Mouse (Mus musculus) frontal cortex, adult (tissue): ENCODE results near the gene Pnkd.
A peak's percentile ranks its signal among the peaks of the same experiment; 100 is the strongest.

Source experiments
- ATAC-seq: cut with Nextera tagmentation; 2 replicates; pipeline ENCODE4 v1.9.2; 2017; ENCODE audit warnings: mild to moderate bottlenecking, moderate library complexity, mixed read lengths; ENCODE audit not compliant: low TSS enrichment

Gene Pnkd

GRCm38 (mm10) chr1:74357531-74357930 is 72.8 kb downstream of the Pnkd start:
- ATAC-seq = no peak

DNA sequence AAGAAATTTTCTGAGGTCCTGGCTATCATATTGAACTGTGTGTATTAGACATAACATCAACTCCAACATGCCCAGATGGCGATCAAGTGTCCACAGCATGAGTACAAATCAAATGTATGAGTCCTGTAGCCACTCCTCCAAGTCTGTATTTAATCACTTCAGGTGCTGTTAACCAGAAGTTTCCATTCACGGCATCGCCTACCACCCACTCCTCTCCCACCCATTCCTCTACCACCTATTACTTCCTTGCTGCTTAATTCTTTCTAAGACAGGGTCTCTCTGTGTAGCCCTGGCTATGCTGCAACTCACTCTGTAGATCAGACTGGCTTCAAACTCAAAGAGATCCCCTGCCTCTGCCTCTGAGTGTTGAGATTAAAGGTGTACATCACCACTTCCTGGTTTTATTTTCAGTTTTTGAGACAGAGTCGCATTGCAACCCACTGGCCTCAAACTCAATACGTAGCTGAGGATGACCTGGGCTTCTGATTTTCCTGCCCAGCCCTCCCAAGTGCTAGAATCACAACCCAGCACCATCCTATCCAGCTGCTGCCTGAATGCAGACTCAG is 75.3 kb downstream of the Pnkd start:
- no peak for ATAC-seq

DNA sequence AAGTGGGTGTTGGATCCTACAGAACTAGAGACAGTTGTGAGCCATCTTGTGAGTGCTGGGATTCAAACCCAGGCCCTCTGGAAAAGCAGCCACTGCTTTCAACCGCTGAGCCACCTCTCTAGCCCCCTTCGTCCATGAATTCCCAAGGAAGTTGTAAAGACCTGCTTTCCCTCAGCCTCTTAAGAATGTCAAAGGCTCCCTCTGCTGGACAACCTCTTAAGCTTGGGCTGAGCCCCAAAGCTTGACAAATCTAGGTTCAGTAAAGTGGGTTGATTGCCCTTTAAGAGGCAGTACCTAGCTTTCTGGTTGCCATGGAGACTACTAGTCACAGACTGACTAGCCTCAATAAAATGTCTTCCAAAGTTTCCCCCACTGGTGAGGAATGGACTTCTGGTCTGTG is 77.1 kb downstream of the Pnkd start, which contains the start of gene Catip:
Gene Catip, plus strand, starts transcription at position 297 of the 400 bp plus-strand sequence.
- peak; percentile 82 for ATAC-seq

- ATAC-seq = peak; percentile 55
These were observed 77.8 kb downstream of the Pnkd start for GRCm38 (mm10) chr1:74362325-74363229.

DNA sequence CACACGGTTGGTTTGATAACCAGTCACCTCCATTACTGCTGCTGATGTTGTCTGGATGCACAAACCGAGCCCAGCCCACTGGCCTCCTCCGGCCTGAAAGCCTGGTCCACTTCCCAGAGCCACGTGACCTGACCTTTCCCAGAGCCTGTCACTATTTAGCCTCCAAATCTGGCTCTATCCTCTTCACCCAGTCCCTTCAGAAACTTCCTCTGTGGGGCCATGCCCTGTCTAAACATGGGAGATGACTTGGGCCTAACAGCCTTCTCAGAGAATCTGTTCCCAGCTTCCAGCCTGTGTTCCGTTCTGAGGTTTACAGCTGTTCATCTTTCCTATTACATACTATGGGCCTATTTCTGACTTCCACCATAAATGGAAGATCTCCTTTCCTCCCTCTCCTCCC is 78.7 kb downstream of the Pnkd start:
- ATAC-seq = peak; percentile 27; the same call in 1 of the 2 replicates

- no peak for ATAC-seq
These were observed 79.5 kb downstream of the Pnkd start for GRCm38 (mm10) chr1:74364270-74364669.

GRCm38 (mm10) chr1:74367886-74368645 is 83.3 kb downstream of the Pnkd start:
- peak; percentile 72 for ATAC-seq

- no peak for ATAC-seq
These were observed 85.3 kb downstream of the Pnkd start for GRCm38 (mm10) chr1:74370040-74370439.

GRCm38 (mm10) chr1:74373372-74373771 is 88.6 kb downstream of the Pnkd start:
- ATAC-seq = no peak

GRCm38 (mm10) chr1:74374980-74375379 is 90.2 kb downstream of the Pnkd start, which contains the start of gene Slc11a1:
Slc11a1 (plus strand) TSS chr1:74375195.
- no peak for ATAC-seq

- no peak for ATAC-seq
These were observed 90.8 kb downstream of the Pnkd start for GRCm38 (mm10) chr1:74375561-74375960.

DNA sequence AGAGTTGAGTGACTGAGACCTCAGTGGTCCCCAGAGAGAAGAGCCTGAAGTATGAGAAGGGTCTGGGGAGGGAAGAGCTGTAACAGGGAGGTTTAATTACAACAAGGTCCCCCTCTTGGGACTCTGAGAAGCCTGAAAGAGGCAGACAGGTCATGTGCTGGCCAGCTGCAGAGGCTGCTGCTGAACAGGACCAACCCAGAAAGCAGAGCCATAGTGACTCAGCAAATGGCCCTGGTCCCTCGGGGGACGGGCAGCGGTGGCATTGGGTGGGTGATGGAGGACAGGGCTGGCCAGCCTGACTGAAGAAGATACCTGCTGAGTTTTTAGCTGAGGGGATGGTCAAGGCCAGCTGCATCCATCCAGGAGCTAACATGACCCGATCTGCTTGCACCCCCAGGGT is 91.7 kb downstream of the Pnkd start:
- ATAC-seq = no peak

GRCm38 (mm10) chr1:74379058-74379504 is 94.4 kb downstream of the Pnkd start:
- ATAC-seq = no peak

GRCm38 (mm10) chr1:74380484-74380883 is 95.8 kb downstream of the Pnkd start:
- no peak for ATAC-seq

DNA sequence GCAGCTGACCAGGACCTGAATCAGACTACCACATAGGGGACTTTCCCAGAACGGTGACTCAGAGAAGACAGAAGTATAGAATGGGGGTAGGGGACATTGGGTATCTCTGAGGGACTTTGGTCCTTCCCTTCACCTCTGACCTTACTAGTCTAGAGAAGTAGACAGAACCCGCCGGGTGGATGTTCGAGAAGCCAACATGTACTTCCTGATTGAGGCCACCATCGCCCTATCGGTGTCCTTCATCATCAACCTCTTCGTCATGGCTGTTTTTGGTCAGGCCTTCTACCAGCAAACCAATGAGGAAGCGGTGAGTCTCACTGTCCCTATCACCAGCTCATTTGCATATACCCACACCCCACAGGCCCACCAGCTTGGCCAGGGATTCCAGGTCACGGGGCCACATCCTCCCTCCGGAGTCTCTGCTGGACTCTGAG is 96.9 kb downstream of the Pnkd start:
- no peak for ATAC-seq

GRCm38 (mm10) chr1:74383385-74383784 is 98.7 kb downstream of the Pnkd start:
- ATAC-seq = no peak

GRCm38 (mm10) chr1:74384525-74384924 is 99.8 kb downstream of the Pnkd start:
- ATAC-seq = no peak

DNA sequence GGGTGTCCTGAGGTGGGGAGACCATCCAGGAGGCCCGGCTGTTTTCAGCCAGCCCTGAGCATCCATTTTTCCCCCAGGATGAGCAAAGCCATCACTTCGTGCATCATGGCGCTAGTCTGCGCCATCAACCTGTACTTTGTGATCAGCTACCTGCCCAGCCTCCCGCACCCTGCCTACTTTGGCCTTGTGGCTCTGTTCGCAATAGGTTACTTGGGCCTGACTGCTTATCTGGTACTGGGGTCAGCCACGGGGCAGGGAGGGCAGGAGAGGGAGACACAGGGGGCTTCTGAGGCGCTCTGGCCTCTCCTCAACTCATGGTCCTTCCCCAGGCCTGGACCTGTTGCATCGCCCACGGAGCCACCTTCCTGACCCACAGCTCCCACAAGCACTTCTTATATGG is 100.3 kb downstream of the Pnkd start:
- no peak for ATAC-seq

DNA sequence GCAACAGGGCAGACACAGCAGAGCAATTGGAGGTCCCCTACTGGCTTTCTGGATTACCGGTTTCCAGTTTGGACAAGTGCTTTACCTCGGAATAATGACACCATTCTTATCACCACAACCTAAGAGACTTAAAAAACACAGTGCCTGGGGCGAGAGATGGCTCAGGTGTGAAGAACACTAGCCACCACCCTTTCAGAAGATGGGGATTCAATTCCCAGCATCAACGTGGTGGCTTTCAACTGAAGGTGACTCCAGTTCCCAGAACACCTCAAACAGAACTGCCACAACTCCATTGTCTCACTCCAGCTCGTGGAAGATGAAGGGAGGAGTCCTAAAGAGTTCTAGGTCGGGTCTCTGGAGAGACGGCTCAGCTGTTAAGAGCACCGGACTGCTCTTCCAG is 100.8 kb downstream of the Pnkd start:
- no peak for ATAC-seq

- no peak for ATAC-seq
These were observed 101.6 kb downstream of the Pnkd start for GRCm38 (mm10) chr1:74386363-74386713.

DNA sequence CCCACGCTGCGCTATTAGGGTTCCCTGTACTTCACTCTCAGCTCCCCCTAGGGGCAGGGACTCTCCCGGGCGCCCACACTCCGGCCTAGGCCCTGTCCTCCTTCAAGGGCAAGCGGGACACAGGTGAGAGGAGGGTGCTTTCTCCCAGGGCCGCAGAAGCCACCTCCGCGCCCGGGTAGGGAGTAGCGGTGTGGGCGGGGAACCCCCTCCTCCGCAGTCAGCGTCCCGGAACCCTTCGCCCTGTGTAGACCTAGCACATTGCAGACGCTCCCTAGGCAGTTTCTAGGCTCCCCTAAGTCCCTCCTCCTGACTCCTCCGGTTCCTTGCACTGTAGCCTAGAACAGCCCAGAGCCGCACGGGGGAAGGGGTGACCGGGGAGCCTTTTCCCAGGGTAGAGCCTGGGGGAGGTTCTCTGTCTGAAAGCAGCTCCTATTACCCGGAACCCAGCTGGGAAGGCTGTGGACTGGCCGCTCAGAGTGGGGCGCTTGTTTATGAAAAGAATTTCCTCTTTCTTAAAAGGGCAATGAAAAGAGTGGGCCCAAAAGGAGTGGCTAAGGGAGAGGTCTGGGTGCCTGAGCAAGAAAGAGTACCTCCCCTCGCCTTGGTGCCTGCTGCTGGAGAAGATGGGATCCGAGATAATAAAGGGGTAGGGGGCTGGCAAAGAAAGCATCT is 102.1 kb downstream of the Pnkd start:
- ATAC-seq = peak; percentile 85
